Mouse (Mus musculus): Measurements from ENCODE around the gene Nucks1. TPM values are rescaled to one million over a fixed set of nuclear protein-coding genes. Genes with fewer than 3 reads are reported as not detected.
"Not testable (repeated sequence)": the region's sequence is repeated elsewhere in the genome, so short reads cannot be mapped to it uniquely, and the experiment has no call there.

The Nucks1 gene
- polyA plus RNA-seq, 1 experiment from 2014 or later = 49.2 TPM

DNA sequence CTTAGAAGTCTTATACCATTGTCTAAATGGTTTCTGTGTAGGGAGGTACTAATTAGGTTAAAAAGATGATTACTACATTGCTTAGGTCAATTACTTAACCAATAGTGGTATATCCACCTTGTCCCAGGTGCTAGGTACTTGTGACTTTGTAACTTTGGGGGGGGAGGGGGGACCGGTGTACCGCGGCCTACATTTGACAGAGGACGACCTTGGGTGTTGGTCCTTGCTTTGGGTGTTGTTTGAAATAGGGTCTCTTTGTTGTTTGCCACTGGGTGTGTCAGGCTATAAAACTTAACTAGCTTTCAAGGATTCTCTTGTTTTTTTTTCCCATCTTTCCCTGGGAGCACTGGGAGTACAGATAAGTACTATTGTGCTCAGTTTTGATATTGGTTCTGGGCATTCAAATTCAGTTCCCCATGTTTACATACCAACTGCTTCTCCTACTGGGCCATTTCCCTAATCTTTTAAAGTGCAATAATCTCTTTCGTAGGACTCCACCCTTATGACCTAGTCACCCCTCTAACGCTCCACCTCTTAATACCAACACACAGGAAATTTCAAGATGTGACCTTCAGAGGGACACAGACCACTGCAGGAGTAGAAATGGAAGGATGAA is 20.2 kb upstream of the Nucks1 start:
- H3K4me1 ChIP-seq = no peaks in the 10 kb centered on the region

DNA sequence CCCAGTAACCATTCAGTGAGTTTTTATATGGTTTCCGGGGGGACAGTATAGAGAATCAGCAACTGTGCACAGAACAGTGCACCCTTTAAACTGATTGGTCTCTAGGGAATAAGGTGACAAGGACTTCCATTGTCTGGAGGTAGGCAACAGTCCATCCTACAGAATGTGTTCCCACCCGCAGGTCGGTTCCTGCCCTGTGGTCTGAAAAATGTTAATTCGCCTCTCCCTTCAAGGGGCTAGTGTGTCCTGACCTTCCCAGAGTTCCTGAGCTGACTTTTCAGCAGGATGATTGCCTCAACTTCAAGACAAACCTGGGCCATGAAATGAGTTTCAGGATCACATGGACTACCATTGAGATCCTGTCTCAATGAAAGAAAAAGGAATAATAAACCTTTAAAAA is 18.9 kb upstream of the Nucks1 start:
- no peak overlapping the region for H3K9ac ChIP-seq
- H3K4me3 ChIP-seq = no peak overlapping the region
- whole genome bisulfite sequencing = 70% methylated on average over 4 of the region's 4 CpGs
- no peaks in the 10 kb centered on the region for H3K36me3 ChIP-seq (replicated peaks)
- ATAC-seq (replicated peaks) = no peak
- no peaks in the 10 kb centered on the region for H3K9me3 ChIP-seq
- no peaks in the 10 kb centered on the region for H3K27me3 ChIP-seq (replicated peaks)
- no peaks in the 10 kb centered on the region for H3K4me1 ChIP-seq
- no peak overlapping the region for H3K4me2 ChIP-seq
- H3K27ac ChIP-seq = no peak overlapping the region

More for the DNA sequence above, 20.2 kb upstream of the Nucks1 start:
- H3K36me3 ChIP-seq (replicated peaks) = no peaks in the 10 kb centered on the region
- no peak overlapping the region for H3K4me2 ChIP-seq
- 78% methylated on average over 6 of the region's 6 CpGs for WGBS
- ATAC-seq (replicated peaks) = no peak
- no peak overlapping the region for H3K4me3 ChIP-seq
- H3K27me3 ChIP-seq (replicated peaks) = no peaks in the 10 kb centered on the region
- H3K9me3 ChIP-seq = no peaks in the 10 kb centered on the region
- no peak overlapping the region for H3K9ac ChIP-seq
- no peak overlapping the region for H3K27ac ChIP-seq

DNA sequence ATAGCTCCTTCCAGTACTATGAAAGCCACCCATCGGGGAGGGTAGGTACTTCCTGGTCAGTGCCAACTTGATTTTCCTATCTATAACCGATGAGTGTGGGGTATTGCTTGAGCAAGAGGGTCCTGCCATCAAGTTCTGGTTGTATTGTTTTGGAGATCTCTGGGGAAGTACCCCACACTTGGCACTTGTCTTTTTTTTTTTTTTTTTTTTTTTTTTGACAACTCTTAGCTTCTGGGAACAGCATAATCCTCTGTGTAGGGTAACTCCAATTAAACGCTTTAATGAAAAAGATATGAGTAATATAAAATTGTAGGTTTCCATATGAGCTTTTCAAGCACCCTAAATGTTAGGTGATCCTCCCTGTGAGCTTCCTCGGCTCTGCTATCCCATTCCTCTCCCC is 7.7 kb upstream of the Nucks1 start:
- H3K9ac ChIP-seq = no peak overlapping the region
- WGBS = 94% methylated on average over 4 of the region's 4 CpGs
- H3K4me2 ChIP-seq = no peak overlapping the region
- no peaks in the 10 kb centered on the region for H3K27me3 ChIP-seq (replicated peaks)
- H3K4me3 ChIP-seq = no peak overlapping the region
- H3K27ac ChIP-seq = no peak overlapping the region
- H3K4me1 ChIP-seq = no peaks in the 10 kb centered on the region
- no peak for ATAC-seq (replicated peaks)
- H3K9me3 ChIP-seq = no peaks in the 10 kb centered on the region
- H3K36me3 ChIP-seq (replicated peaks) = no peaks in the 10 kb centered on the region

DNA sequence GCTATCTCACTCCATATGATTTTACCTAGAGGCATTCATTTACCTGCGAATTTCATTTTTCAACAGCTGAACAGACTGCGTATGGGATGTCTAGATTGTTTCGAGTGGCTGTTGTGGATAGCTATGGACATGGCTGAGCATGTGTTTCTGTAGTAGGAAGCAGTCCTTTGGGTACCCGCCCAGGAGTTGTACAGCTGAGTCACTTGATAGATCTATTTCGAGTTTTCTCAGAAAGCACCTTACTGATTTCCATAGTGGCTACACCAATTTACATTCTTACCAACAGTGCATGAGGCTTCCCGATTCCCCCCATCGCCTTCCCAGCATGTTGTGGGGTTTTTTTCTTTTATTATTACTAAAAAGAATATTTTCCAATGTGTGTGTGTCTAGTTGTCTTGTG is 7.1 kb upstream of the Nucks1 start:
- no peak overlapping the region for H3K4me3 ChIP-seq
- no peaks in the 10 kb centered on the region; the same call in 1 of the 2 replicates for H3K27me3 ChIP-seq (replicated peaks)
- no peaks in the 10 kb centered on the region for H3K36me3 ChIP-seq (replicated peaks)
- H3K9ac ChIP-seq = no peak overlapping the region
- H3K27ac ChIP-seq = no peak overlapping the region
- H3K4me2 ChIP-seq = no peak overlapping the region
- 89% methylated on average over 7 of the region's 7 CpGs for WGBS
- ATAC-seq (replicated peaks) = no peak
- no peaks in the 10 kb centered on the region for H3K9me3 ChIP-seq
- H3K4me1 ChIP-seq = no peaks in the 10 kb centered on the region

DNA sequence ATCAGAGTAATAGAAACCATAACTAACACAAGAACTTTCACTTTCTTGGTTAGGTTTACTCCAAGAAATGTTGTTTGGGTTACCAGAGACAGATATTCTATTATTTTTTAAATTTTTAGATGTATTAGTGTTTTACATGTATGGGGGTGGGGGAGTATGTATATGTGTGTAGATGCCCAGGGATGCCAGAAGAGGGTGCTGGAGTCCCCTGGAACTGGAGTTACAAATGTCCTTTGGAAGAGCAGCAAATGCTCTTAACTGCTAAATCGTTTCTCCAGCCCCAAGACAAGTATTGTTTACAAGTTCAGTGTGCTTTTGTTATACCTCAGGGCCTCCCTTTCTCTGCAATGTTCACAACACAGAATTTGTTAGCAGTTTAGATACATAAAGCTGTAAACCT is 4.8 kb upstream of the Nucks1 start:
- Histone ChIP-seq H3K27ac (no peak overlapping the region), H3K4me1 (0 out of 2 replicates have a peak, but pooled peaks cover 4% of the 10 kb centered on the region), H3K36me3 (replicated peaks) (no peaks in the 10 kb centered on the region), H3K9me3 (no peaks in the 10 kb centered on the region), H3K4me3 (no peak overlapping the region), H3K27me3 (replicated peaks) (no peaks in the 10 kb centered on the region; the same call in 1 of the 2 replicates), H3K4me2 (no peak overlapping the region), H3K9ac (no peak overlapping the region)
- 18% methylated on average over 1 of the region's 1 CpGs for WGBS
- ATAC-seq (replicated peaks) = no peak

DNA sequence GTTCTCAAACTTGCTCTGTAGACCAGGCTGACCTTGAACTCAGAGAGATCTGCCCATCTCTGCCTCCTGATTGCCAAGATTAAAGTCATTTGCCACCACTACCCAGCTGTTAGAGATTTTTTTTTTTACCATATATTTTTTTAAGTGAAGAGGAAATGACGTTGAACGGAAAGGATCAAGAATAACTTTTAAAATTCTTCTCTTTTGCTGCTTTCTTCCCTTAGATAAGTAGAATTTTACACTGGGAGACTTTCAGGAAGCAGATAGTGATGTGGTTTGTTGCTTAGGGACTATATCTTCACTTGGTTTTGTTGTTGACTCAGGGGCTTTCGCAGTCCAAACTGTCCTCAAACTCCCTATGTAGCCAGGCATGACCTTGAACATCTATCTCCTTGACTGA is 1.9 kb upstream of the Nucks1 start:
- Histone ChIP-seq H3K27ac (no peak overlapping the region), H3K4me2 (no peak overlapping the region), H3K4me1 (peaks cover 15% of the 10 kb centered on the region), H3K9me3 (no peaks in the 10 kb centered on the region), H3K4me3 (no peak overlapping the region), H3K36me3 (replicated peaks) (no peaks in the 10 kb centered on the region), H3K9ac (no peak overlapping the region), H3K27me3 (replicated peaks) (no peaks in the 10 kb centered on the region; the same call in 1 of the 2 replicates)
- 95% methylated on average over 3 of the region's 3 CpGs for WGBS
- no peak for ATAC-seq (replicated peaks)

DNA sequence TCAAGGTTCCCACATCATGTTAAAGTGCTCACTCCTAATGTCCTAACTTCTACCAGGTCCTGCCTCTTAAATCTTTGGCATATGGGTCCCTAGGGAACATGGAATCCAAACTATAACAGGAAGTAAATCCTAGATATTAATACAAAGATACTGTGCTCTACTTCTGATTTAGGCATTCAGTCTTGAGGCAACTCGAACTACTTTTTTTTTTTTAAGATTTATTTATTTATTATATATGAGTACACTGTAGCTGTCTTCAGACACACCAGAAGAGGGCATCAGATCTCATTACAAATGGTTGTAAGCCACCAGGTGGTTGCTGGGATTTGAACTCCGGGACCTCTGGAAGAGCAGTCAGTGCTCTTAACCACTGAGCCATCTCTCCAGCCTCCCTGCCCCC is 1.1 kb upstream of the Nucks1 start:
- H3K4me1 ChIP-seq = peaks cover 15% of the 10 kb centered on the region
- H3K4me3 ChIP-seq; H3K27ac ChIP-seq; H3K9me3 ChIP-seq; H3K27me3 ChIP-seq (replicated peaks); H3K4me2 ChIP-seq; H3K9ac ChIP-seq; H3K36me3 ChIP-seq (replicated peaks); ATAC-seq (replicated peaks): not testable (repeated sequence)
- WGBS = 95% methylated on average over 2 of the region's 2 CpGs

DNA sequence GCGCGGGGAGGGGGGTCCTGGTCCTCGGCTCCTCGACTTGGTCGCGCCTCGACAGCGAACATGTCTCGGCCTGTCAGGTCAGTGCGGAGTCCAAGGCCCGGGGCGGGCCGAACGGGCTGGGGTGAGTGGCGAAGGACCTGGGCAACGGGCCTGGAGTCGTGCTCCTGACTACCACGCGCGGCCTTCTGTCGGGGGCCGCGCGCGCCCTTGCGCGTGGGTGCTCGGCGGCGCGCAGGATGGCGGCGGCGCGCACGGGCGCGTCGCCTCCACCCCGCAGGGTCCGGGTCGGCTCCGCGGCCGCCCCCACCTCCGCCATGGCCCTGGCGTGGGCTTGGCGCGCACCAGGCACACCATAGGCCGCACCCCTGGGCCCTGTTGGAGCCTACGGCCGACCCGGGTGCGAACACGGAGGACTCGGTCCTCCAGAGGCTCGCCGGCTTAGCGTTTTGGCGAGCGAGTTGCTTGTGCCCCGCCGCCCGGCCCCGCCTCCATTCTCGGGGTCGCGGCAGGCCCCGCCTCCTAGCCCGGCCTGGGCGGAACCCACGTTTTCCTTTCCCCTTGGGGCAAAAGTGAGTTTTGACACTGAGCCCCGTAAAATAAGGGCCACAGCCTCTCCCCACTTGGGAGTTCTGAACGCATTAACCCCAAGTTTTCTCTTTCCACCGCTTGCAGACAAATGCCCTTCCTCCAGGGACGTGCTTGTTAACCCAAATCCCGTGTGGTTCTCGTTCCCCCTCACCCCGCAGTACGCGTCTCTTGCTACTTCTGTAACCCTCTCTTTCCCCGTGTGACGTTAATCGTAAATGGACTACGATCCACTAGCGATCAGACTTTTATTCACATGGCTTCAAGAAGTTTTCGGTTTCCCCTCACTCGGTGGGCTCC is 582 bp downstream of the Nucks1 start:
- H3K27ac ChIP-seq = peak overlapping the region; percentile 98
- ATAC-seq (replicated peaks) = peak; percentile 89
- H3K36me3 ChIP-seq (replicated peaks) = no peaks in the 10 kb centered on the region
- H3K9me3 ChIP-seq = no peaks in the 10 kb centered on the region
- H3K9ac ChIP-seq = peak overlapping the region; percentile 82
- H3K27me3 ChIP-seq (replicated peaks) = no peaks in the 10 kb centered on the region; the same call in 1 of the 2 replicates
- peaks cover 18% of the 10 kb centered on the region for H3K4me1 ChIP-seq
- peak overlapping the region; percentile 57 for H3K4me2 ChIP-seq
- peak overlapping the region; percentile 82 for H3K4me3 ChIP-seq
- under 1% methylated on average over 77 of the region's 88 CpGs for WGBS

DNA sequence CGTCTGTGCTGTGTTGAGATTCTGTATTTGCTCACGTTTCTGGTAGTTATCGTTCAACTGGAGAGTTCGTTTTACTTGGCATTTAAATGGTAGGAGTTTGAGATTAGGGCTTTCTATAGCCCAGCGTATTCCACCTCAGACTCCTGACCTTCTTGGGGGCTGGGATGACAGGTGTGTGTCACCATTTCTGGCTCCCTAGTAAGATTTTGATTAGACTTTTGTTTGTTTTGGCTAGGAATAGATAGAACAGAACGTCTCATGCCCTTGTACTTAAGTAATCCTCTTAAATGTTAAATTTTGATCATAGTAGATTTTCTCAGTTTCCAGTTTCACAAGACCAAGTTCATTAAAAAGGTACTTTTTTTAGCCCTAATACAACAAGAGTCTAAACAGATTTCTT is 7.3 kb downstream of the Nucks1 start:
- Histone ChIP-seq H3K27ac (no peak overlapping the region), H3K9ac (no peak overlapping the region), H3K4me1 (0 out of 2 replicates have a peak, but pooled peaks cover 7% of the 10 kb centered on the region), H3K4me3 (no peak overlapping the region), H3K27me3 (replicated peaks) (no peaks in the 10 kb centered on the region), H3K9me3 (no peaks in the 10 kb centered on the region), H3K36me3 (replicated peaks) (peaks cover 6% of the 10 kb centered on the region; the same call in 1 of the 2 replicates), H3K4me2 (no peak overlapping the region)
- WGBS = 75% methylated on average over 6 of the region's 6 CpGs
- ATAC-seq (replicated peaks) = no peak

DNA sequence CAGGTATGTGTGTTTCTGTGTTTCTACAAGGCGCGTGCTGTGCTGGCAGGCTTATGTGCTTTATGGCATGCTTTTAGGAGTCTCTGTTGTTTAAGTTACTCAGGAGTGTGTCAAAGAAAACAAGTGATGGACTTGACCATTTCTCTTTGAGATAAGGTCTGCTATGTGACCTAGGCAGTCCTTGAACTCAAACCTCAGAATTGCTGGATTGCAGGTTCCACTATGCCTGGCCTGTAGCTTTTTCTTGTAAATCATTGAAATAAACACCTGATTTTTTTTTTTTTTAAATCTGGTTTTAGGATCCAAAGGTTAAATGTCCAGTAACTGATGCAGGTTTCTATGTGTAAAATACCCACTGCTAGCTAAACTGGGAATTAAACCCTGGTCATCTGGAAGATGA is 8.7 kb downstream of the Nucks1 start:
- Histone ChIP-seq H3K4me3 (no peak overlapping the region), H3K4me1 (0 out of 2 replicates have a peak, but pooled peaks cover 7% of the 10 kb centered on the region), H3K9ac (no peak overlapping the region), H3K27ac (no peak overlapping the region), H3K9me3 (no peaks in the 10 kb centered on the region), H3K36me3 (replicated peaks) (peaks cover 15% of the 10 kb centered on the region; the same call in 1 of the 2 replicates), H3K27me3 (replicated peaks) (no peaks in the 10 kb centered on the region), H3K4me2 (no peak overlapping the region)
- ATAC-seq (replicated peaks) = no peak
- 99% methylated on average over 2 of the region's 2 CpGs for WGBS

DNA sequence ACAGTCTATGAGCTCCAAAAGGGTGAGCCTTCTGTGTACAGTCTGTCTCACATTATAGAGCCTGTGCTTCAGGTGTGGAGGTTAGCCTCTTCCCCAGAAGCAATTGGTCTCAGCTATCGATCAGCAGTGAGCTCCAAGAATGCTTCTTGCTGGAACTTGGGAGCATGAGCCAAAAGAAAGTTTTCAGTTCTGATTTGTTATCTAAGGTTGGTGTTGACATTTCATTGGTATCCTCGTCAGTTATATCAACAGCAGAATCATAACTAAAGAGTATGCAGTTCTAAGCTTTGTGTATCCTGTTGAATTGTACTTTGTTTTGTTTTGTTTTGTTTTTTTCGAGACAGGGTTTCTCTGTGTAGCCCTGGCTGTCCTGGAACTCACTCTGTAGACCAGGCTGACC is 11.8 kb downstream of the Nucks1 start:
- Histone ChIP-seq H3K27ac (no peak overlapping the region), H3K36me3 (replicated peaks) (peaks cover 38% of the 10 kb centered on the region), H3K4me1 (no peaks in the 10 kb centered on the region), H3K4me3 (no peak overlapping the region), H3K4me2 (no peak overlapping the region), H3K9me3 (no peaks in the 10 kb centered on the region), H3K27me3 (replicated peaks) (no peaks in the 10 kb centered on the region), H3K9ac (no peak overlapping the region)
- ATAC-seq (replicated peaks) = no peak
- WGBS = 94% methylated on average over 3 of the region's 3 CpGs

DNA sequence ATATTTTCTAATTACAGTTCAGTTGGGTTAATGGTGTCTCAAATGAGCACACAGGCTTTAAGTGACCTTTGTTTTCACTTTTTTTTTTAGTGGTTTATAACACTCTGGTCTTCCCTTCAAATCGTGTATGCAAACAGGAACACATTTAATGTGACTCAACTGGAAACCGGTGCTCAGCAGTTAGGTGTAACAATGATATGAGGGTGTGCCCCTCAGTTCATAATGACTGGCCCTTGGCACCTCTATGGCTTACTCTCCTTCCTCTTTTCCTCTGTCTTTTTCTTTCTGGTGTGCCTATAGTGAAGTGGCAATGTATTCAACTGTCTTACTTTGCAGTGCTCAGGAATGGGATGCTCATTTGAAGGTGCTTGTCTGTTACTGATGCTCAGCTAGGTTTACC is 23.1 kb downstream of the Nucks1 start:
- no peaks in the 10 kb centered on the region for H3K27me3 ChIP-seq (replicated peaks)
- ATAC-seq (replicated peaks) = no peak
- H3K36me3 ChIP-seq (replicated peaks) = peaks cover 34% of the 10 kb centered on the region
- 95% methylated on average over 2 of the region's 2 CpGs for WGBS
- H3K9ac ChIP-seq = no peak overlapping the region
- no peaks in the 10 kb centered on the region for H3K9me3 ChIP-seq
- no peak overlapping the region for H3K4me2 ChIP-seq
- H3K4me3 ChIP-seq = no peak overlapping the region
- no peaks in the 10 kb centered on the region for H3K4me1 ChIP-seq
- no peak overlapping the region for H3K27ac ChIP-seq

All from midbrain, embryonic 15.5 days (tissue).